Mouse (Mus musculus) c-Kit-positive CD71-negative TER-119-negative erythroid progenitor cells, embryonic 14.5 days (primary cell): ENCODE results near the gene Krtap5-2.
"Not testable (repeated sequence)": the region's sequence is repeated elsewhere in the genome, so short reads cannot be mapped to it uniquely, and the experiment has no call there.

Source experiments
- DNase-seq: peaks from one replicate; pipeline ENCODE4 v3.0.0-alpha.2; 2013; ENCODE audit warnings: low read depth

The Krtap5-2 gene

GRCm38 (mm10) chr7:142135934-142136333 lies 39.9 kb downstream of the Krtap5-2 start, which contains the start of gene Gm39115:
Gm39115 (minus strand) TSS chr7:142136034.
- DNase-seq: not testable (repeated sequence)

- DNase-seq: no peak
Measured at GRCm38 (mm10) chr7:142134206-142134995, 41.4 kb downstream of the Krtap5-2 start.

- DNase-seq: no peak
Measured at GRCm38 (mm10) chr7:142128843-142129242, 47.0 kb downstream of the Krtap5-2 start.
